Mouse (Mus musculus) liver (tissue): Measurements from ENCODE around the gene Cpa4.

Experiments
- DNase-seq: peaks from one replicate; pipeline ENCODE4 v3.0.0-alpha.2; 2020; ENCODE audit warnings: mixed read lengths

Cpa4 gene

GRCm38 (mm10) chr6:30552628-30553027 is 15.5 kb upstream of the Cpa4 start:
- DNase-seq: no peak

GRCm38 (mm10) chr6:30553381-30554010 is 14.7 kb upstream of the Cpa4 start:
- no peak for DNase-seq

- DNase-seq: no peak
These were observed 14.1 kb upstream of the Cpa4 start for GRCm38 (mm10) chr6:30554092-30554491.

GRCm38 (mm10) chr6:30554621-30555170 is 13.5 kb upstream of the Cpa4 start:
- DNase-seq: no peak

- DNase-seq: no peak
These were observed 12.1 kb upstream of the Cpa4 start for GRCm38 (mm10) chr6:30556080-30556479.

GRCm38 (mm10) chr6:30559726-30560125 is 8.4 kb upstream of the Cpa4 start:
- no peak for DNase-seq

- no peak for DNase-seq
These were observed 6.0 kb upstream of the Cpa4 start for GRCm38 (mm10) chr6:30562132-30562531.

- no peak for DNase-seq
These were observed 4.6 kb upstream of the Cpa4 start for GRCm38 (mm10) chr6:30563575-30563974.

- DNase-seq: no peak
These were observed 4.1 kb upstream of the Cpa4 start for GRCm38 (mm10) chr6:30564051-30564450.

GRCm38 (mm10) chr6:30569331-30569730 is 1.2 kb downstream of the Cpa4 start:
- DNase-seq: no peak

GRCm38 (mm10) chr6:30570012-30570411 is 1.8 kb downstream of the Cpa4 start:
- DNase-seq: no peak

GRCm38 (mm10) chr6:30572456-30573311 is 4.5 kb downstream of the Cpa4 start:
- DNase-seq: no peak

- no peak for DNase-seq
These were observed 5.2 kb downstream of the Cpa4 start for GRCm38 (mm10) chr6:30573380-30573779.

- DNase-seq: no peak
These were observed 6.8 kb downstream of the Cpa4 start for GRCm38 (mm10) chr6:30574945-30575344.

GRCm38 (mm10) chr6:30576477-30577203 is 8.5 kb downstream of the Cpa4 start:
- DNase-seq: no peak

- DNase-seq: no peak
These were observed 12.0 kb downstream of the Cpa4 start for GRCm38 (mm10) chr6:30579961-30580840.

- DNase-seq: no peak
These were observed 12.6 kb downstream of the Cpa4 start for GRCm38 (mm10) chr6:30580841-30581176.

- no peak for DNase-seq
These were observed 18.8 kb downstream of the Cpa4 start for GRCm38 (mm10) chr6:30586886-30587442.

- DNase-seq: no peak
These were observed 21.6 kb downstream of the Cpa4 start for GRCm38 (mm10) chr6:30589819-30590218.

GRCm38 (mm10) chr6:30591851-30592404 is 23.8 kb downstream of the Cpa4 start:
- DNase-seq: no peak

- DNase-seq: no peak
These were observed 24.3 kb downstream of the Cpa4 start for GRCm38 (mm10) chr6:30592417-30592974.
